Mouse (Mus musculus): Measurements from ENCODE around the gene Hand1.

Gene Hand1

GRCm38 (mm10) chr11:57834031-57834430 is 1.4 kb upstream of the Hand1 start:
- in situ Hi-C loops (cut with MseI, MboI) = no loop called here

GRCm38 (mm10) chr11:57833296-57833977 is 819 bp upstream of the Hand1 start:
- in situ Hi-C loops (cut with MseI, MboI) = no loop called here

GRCm38 (mm10) chr11:57831861-57832260 is 757 bp downstream of the Hand1 start:
- in situ Hi-C loops (cut with MseI, MboI) = no loop called here

GRCm38 (mm10) chr11:57831281-57831781 is 1.3 kb downstream of the Hand1 start:
- in situ Hi-C loops (cut with MseI, MboI) = no loop called here

GRCm38 (mm10) chr11:57829871-57830775 is 2.5 kb downstream of the Hand1 start:
- in situ Hi-C loops (cut with MseI, MboI) = loop anchor here (5.0 kb wide), 1 partner anchor 87 kb away; no protein-coding TSS in a partner anchor

GRCm38 (mm10) chr11:57828955-57829870 is 3.4 kb downstream of the Hand1 start:
- in situ Hi-C loops (cut with MseI, MboI) = loop anchor here (5.0 kb wide), 1 partner anchor 88 kb away; no protein-coding TSS in a partner anchor

GRCm38 (mm10) chr11:57827915-57828545 is 4.6 kb downstream of the Hand1 start:
- in situ Hi-C loops (cut with MseI, MboI) = loop anchor here (5.0 kb wide), 1 partner anchor 89 kb away; no protein-coding TSS in a partner anchor

- in situ Hi-C loops (cut with MseI, MboI) = loop anchor here (5.0 kb wide), 1 partner anchor 90 kb away; no protein-coding TSS in a partner anchor
These were observed 5.3 kb downstream of the Hand1 start for GRCm38 (mm10) chr11:57827048-57827914.

GRCm38 (mm10) chr11:57825234-57825633 is 7.4 kb downstream of the Hand1 start:
- in situ Hi-C loops (cut with MseI, MboI) = loop anchor here (5.0 kb wide), 1 partner anchor 92 kb away; no protein-coding TSS in a partner anchor

GRCm38 (mm10) chr11:57823714-57824113 is 8.9 kb downstream of the Hand1 start:
- in situ Hi-C loops (cut with MseI, MboI) = loop anchor here in 1 of 2 experiments (25.0 kb wide), 1 partner anchor 264 kb away; the partner anchor contains the start of gene Gm12248

- in situ Hi-C loops (cut with MseI, MboI) = loop anchor here in 1 of 2 experiments (25.0 kb wide), 1 partner anchor 264 kb away; the partner anchor contains the start of gene Gm12248
These were observed 9.5 kb downstream of the Hand1 start for GRCm38 (mm10) chr11:57823159-57823558.

GRCm38 (mm10) chr11:57819999-57820581 is 12.5 kb downstream of the Hand1 start:
- in situ Hi-C loops (cut with MseI, MboI) = loop anchor here (10.0 to 25.0 kb wide), 2 partner anchors 265 to 267 kb away; partner anchors contain the start of gene Gm12248 (in 1 of the 2)

GRCm38 (mm10) chr11:57818189-57818588 is 14.4 kb downstream of the Hand1 start:
- in situ Hi-C loops (cut with MseI, MboI) = loop anchor here (10.0 to 25.0 kb wide), 2 partner anchors 267 to 269 kb away; partner anchors contain the start of gene Gm12248 (in 1 of the 2)

- in situ Hi-C loops (cut with MseI, MboI) = loop anchor here (10.0 to 25.0 kb wide), 2 partner anchors 271 to 274 kb away; partner anchors contain the start of gene Gm12248 (in 1 of the 2)
These were observed 19.0 kb downstream of the Hand1 start for GRCm38 (mm10) chr11:57813641-57814040.

GRCm38 (mm10) chr11:57812212-57812611 is 20.4 kb downstream of the Hand1 start:
- in situ Hi-C loops (cut with MseI, MboI) = loop anchor here (10.0 to 25.0 kb wide), 2 partner anchors 273 to 275 kb away; partner anchors contain the start of gene Gm12248 (in 1 of the 2)

- in situ Hi-C loops (cut with MseI, MboI) = loop anchor here (10.0 to 25.0 kb wide), 2 partner anchors 274 to 276 kb away; partner anchors contain the start of gene Gm12248 (in 1 of the 2)
These were observed 21.6 kb downstream of the Hand1 start for GRCm38 (mm10) chr11:57811006-57811405.

GRCm38 (mm10) chr11:57809732-57810098 is 22.9 kb downstream of the Hand1 start:
- in situ Hi-C loops (cut with MseI, MboI) = loop anchor here (10.0 to 25.0 kb wide), 2 partner anchors 275 to 278 kb away; partner anchors contain the start of gene Gm12248 (in 1 of the 2)
